Mouse (Mus musculus) R1 (cell line): ENCODE data around the gene Scarf1.

ENCODE experiments used
- DNase-seq: peaks from one replicate; pipeline ENCODE4 v3.0.0-alpha.2; 2018; ENCODE audit warnings: low read depth, low spot score

The Scarf1 gene

GRCm38 (mm10) chr11:75511213-75511612 is 2.1 kb upstream of the Scarf1 start:
- DNase-seq: no peak

- no peak for DNase-seq
Observed at GRCm38 (mm10) chr11:75512301-75513018, 880 bp upstream of the Scarf1 start.

GRCm38 (mm10) chr11:75515186-75515585 is 1.8 kb downstream of the Scarf1 start:
- DNase-seq: no peak

- peak; percentile 37 for DNase-seq
Observed at GRCm38 (mm10) chr11:75519834-75520633, 6.7 kb downstream of the Scarf1 start.

GRCm38 (mm10) chr11:75521609-75522008 is 8.3 kb downstream of the Scarf1 start:
- no peak for DNase-seq

GRCm38 (mm10) chr11:75522793-75523192 is 9.5 kb downstream of the Scarf1 start:
- DNase-seq: no peak

GRCm38 (mm10) chr11:75525531-75526125 is 12.3 kb downstream of the Scarf1 start:
- DNase-seq: no peak

GRCm38 (mm10) chr11:75526943-75527342 is 13.6 kb downstream of the Scarf1 start:
- DNase-seq: no peak

GRCm38 (mm10) chr11:75529771-75530170 is 16.4 kb downstream of the Scarf1 start:
- DNase-seq: no peak

GRCm38 (mm10) chr11:75530325-75530724 is 17.0 kb downstream of the Scarf1 start:
- DNase-seq: peak; percentile 90

GRCm38 (mm10) chr11:75530845-75531373 is 17.6 kb downstream of the Scarf1 start:
- no peak for DNase-seq

GRCm38 (mm10) chr11:75531469-75532242 is 18.3 kb downstream of the Scarf1 start, which contains the start of gene Slc43a2:
TSS of gene Slc43a2 (plus strand) at chr11:75531694.
- peak; percentile 97 for DNase-seq

- peak; percentile 40 for DNase-seq
Observed at GRCm38 (mm10) chr11:75532340-75533277, 19.3 kb downstream of the Scarf1 start.

GRCm38 (mm10) chr11:75533314-75534015 is 20.1 kb downstream of the Scarf1 start:
- DNase-seq: no peak

- DNase-seq: no peak
Observed at GRCm38 (mm10) chr11:75534286-75535033, 21.1 kb downstream of the Scarf1 start.

GRCm38 (mm10) chr11:75535106-75535795 is 21.9 kb downstream of the Scarf1 start:
- no peak for DNase-seq

GRCm38 (mm10) chr11:75536255-75537024 is 23.1 kb downstream of the Scarf1 start:
- DNase-seq: no peak

- DNase-seq: no peak
Observed at GRCm38 (mm10) chr11:75537025-75537414, 23.7 kb downstream of the Scarf1 start.
